Mouse (Mus musculus): ENCODE results near the gene Slc25a27.

GRCm38 (mm10) chr17:43669145-43669695, 2.2 kb upstream of the Slc25a27 start:
- no peak for TF ChIP-seq POLR2A (IDR thresholded peaks at IDR 0.05; ENCODE audit: low read depth, low read length)
- TF ChIP-seq CTCF (IDR thresholded peaks at IDR 0.05; ENCODE audit: extremely low read depth, insufficient read length, insufficient replicate concordance, low read depth, low read length) = no peak
